Mouse (Mus musculus): ENCODE data around the gene Cebpa.

Cebpa gene

GRCm38 (mm10) chr7:35094975-35095678, 24.0 kb upstream of the Cebpa start:
- H3K36me3 ChIP-seq (ENCODE audit: insufficient read depth, low read length) = no peaks in the 10 kb centered on the region
- no peaks in the 10 kb centered on the region for H3K9me3 ChIP-seq (ENCODE audit: low read length)
- TF ChIP-seq NANOG (IDR thresholded peaks at IDR 0.05; ENCODE audit: borderline replicate concordance, low read length) = no peak
- peaks cover 22% of the 10 kb centered on the region for H3K27me3 ChIP-seq (ENCODE audit: insufficient read depth, low read length)
- H3K4me1 ChIP-seq (replicated peaks; ENCODE audit: low read depth, low read length) = no peaks in the 10 kb centered on the region
- no peak overlapping the region for H3K4me3 ChIP-seq (replicated peaks; ENCODE audit: low read length)

- no peak overlapping the region for H3K4me3 ChIP-seq (replicated peaks; ENCODE audit: low read length)
- TF ChIP-seq POU5F1 (IDR thresholded peaks at IDR 0.05; ENCODE audit: borderline replicate concordance, low read length) (no peak), NANOG (IDR thresholded peaks at IDR 0.05; ENCODE audit: borderline replicate concordance, low read length) (no peak), CTCF (conservative IDR thresholded peaks at IDR 0.05; ENCODE audit: low read length) (no peak)
Measured at GRCm38 (mm10) chr7:35098777-35099176, 20.3 kb upstream of the Cebpa start.

GRCm38 (mm10) chr7:35099528-35099927, 19.6 kb upstream of the Cebpa start:
- Histone ChIP-seq H3K4me3 (replicated peaks; ENCODE audit: low read length) (no peak overlapping the region), H3K4me1 (replicated peaks; ENCODE audit: low read depth, low read length) (no peaks in the 10 kb centered on the region), H3K27me3 (ENCODE audit: insufficient read depth, low read length) (peaks cover 17% of the 10 kb centered on the region), H3K9me3 (ENCODE audit: low read length) (no peaks in the 10 kb centered on the region; the same call in 1 of the 2 replicates), H3K36me3 (ENCODE audit: insufficient read depth, low read length) (no peaks in the 10 kb centered on the region)
- no peak for TF ChIP-seq NANOG (IDR thresholded peaks at IDR 0.05; ENCODE audit: borderline replicate concordance, low read length)
- no peak for TF ChIP-seq CTCF (conservative IDR thresholded peaks at IDR 0.05; ENCODE audit: low read length)
- no peak for TF ChIP-seq POU5F1 (IDR thresholded peaks at IDR 0.05; ENCODE audit: borderline replicate concordance, low read length)

More at GRCm38 (mm10) chr7:35098777-35099176, 20.3 kb upstream of the Cebpa start:
- Histone ChIP-seq H3K4me1 (replicated peaks; ENCODE audit: low read depth, low read length) (no peaks in the 10 kb centered on the region), H3K27me3 (ENCODE audit: insufficient read depth, low read length) (peaks cover 17% of the 10 kb centered on the region), H3K9me3 (ENCODE audit: low read length) (no peaks in the 10 kb centered on the region; the same call in 1 of the 2 replicates), H3K36me3 (ENCODE audit: insufficient read depth, low read length) (no peaks in the 10 kb centered on the region)

- TF ChIP-seq POU5F1 (IDR thresholded peaks at IDR 0.05; ENCODE audit: borderline replicate concordance, low read length) = no peak
- no peak for TF ChIP-seq CTCF (conservative IDR thresholded peaks at IDR 0.05; ENCODE audit: low read length)
- no peak for TF ChIP-seq NANOG (IDR thresholded peaks at IDR 0.05; ENCODE audit: borderline replicate concordance, low read length)
Measured at GRCm38 (mm10) chr7:35106614-35107013, 12.5 kb upstream of the Cebpa start.

GRCm38 (mm10) chr7:35107630-35108029, 11.5 kb upstream of the Cebpa start:
- Histone ChIP-seq H3K4me1 (replicated peaks; ENCODE audit: low read depth, low read length) (no peaks in the 10 kb centered on the region), H3K27me3 (ENCODE audit: insufficient read depth, low read length) (peaks cover 25% of the 10 kb centered on the region), H3K4me3 (replicated peaks; ENCODE audit: low read length) (no peak overlapping the region), H3K36me3 (ENCODE audit: insufficient read depth, low read length) (no peaks in the 10 kb centered on the region), H3K9me3 (ENCODE audit: low read length) (peaks cover 9% of the 10 kb centered on the region; the same call in 1 of the 2 replicates)
- TF ChIP-seq POU5F1 (IDR thresholded peaks at IDR 0.05; ENCODE audit: borderline replicate concordance, low read length) (no peak), CTCF (conservative IDR thresholded peaks at IDR 0.05; ENCODE audit: low read length) (no peak), NANOG (IDR thresholded peaks at IDR 0.05; ENCODE audit: borderline replicate concordance, low read length) (no peak)

More at GRCm38 (mm10) chr7:35106614-35107013, 12.5 kb upstream of the Cebpa start:
- Histone ChIP-seq H3K9me3 (ENCODE audit: low read length) (peaks cover 5% of the 10 kb centered on the region; the same call in 1 of the 2 replicates), H3K27me3 (ENCODE audit: insufficient read depth, low read length) (peaks cover 17% of the 10 kb centered on the region), H3K4me1 (replicated peaks; ENCODE audit: low read depth, low read length) (no peaks in the 10 kb centered on the region), H3K36me3 (ENCODE audit: insufficient read depth, low read length) (no peaks in the 10 kb centered on the region), H3K4me3 (replicated peaks; ENCODE audit: low read length) (no peak overlapping the region)

- no peak overlapping the region for H3K4me3 ChIP-seq (replicated peaks; ENCODE audit: low read length)
- peaks cover 9% of the 10 kb centered on the region; the same call in 1 of the 2 replicates for H3K9me3 ChIP-seq (ENCODE audit: low read length)
- H3K36me3 ChIP-seq (ENCODE audit: insufficient read depth, low read length) = no peaks in the 10 kb centered on the region
- H3K27me3 ChIP-seq (ENCODE audit: insufficient read depth, low read length) = peaks cover 27% of the 10 kb centered on the region
- TF ChIP-seq CTCF (conservative IDR thresholded peaks at IDR 0.05; ENCODE audit: low read length) (no peak), POU5F1 (IDR thresholded peaks at IDR 0.05; ENCODE audit: borderline replicate concordance, low read length) (no peak), NANOG (IDR thresholded peaks at IDR 0.05; ENCODE audit: borderline replicate concordance, low read length) (no peak)
- H3K4me1 ChIP-seq (replicated peaks; ENCODE audit: low read depth, low read length) = no peaks in the 10 kb centered on the region; the same call in 1 of the 2 replicates
Measured at GRCm38 (mm10) chr7:35108046-35108445, 11.0 kb upstream of the Cebpa start.

GRCm38 (mm10) chr7:35108663-35109062, 10.4 kb upstream of the Cebpa start:
- no peaks in the 10 kb centered on the region for H3K36me3 ChIP-seq (ENCODE audit: insufficient read depth, low read length)
- peaks cover 9% of the 10 kb centered on the region; the same call in 1 of the 2 replicates for H3K9me3 ChIP-seq (ENCODE audit: low read length)
- H3K4me3 ChIP-seq (replicated peaks; ENCODE audit: low read length) = no peak overlapping the region
- TF ChIP-seq CTCF (conservative IDR thresholded peaks at IDR 0.05; ENCODE audit: low read length) (no peak), NANOG (IDR thresholded peaks at IDR 0.05; ENCODE audit: borderline replicate concordance, low read length) (no peak), POU5F1 (IDR thresholded peaks at IDR 0.05; ENCODE audit: borderline replicate concordance, low read length) (no peak)
- no peaks in the 10 kb centered on the region; the same call in 1 of the 2 replicates for H3K4me1 ChIP-seq (replicated peaks; ENCODE audit: low read depth, low read length)
- peaks cover 30% of the 10 kb centered on the region for H3K27me3 ChIP-seq (ENCODE audit: insufficient read depth, low read length)

GRCm38 (mm10) chr7:35113136-35113535, 6.0 kb upstream of the Cebpa start:
- H3K9me3 ChIP-seq (ENCODE audit: low read length) = peaks cover 9% of the 10 kb centered on the region; the same call in 1 of the 2 replicates
- H3K27me3 ChIP-seq (ENCODE audit: insufficient read depth, low read length) = peaks cover 62% of the 10 kb centered on the region
- no peak overlapping the region for H3K4me3 ChIP-seq (replicated peaks; ENCODE audit: low read length)
- H3K36me3 ChIP-seq (ENCODE audit: insufficient read depth, low read length) = no peaks in the 10 kb centered on the region
- TF ChIP-seq POU5F1 (IDR thresholded peaks at IDR 0.05; ENCODE audit: borderline replicate concordance, low read length) (no peak), CTCF (conservative IDR thresholded peaks at IDR 0.05; ENCODE audit: low read length) (no peak), NANOG (IDR thresholded peaks at IDR 0.05; ENCODE audit: borderline replicate concordance, low read length) (no peak)
- peaks cover 23% of the 10 kb centered on the region for H3K4me1 ChIP-seq (replicated peaks; ENCODE audit: low read depth, low read length)

Measured in E14TG2a.4 (cell line).